Comparison of ENCODE assay signal across 15 mouse cellular contexts in the genomic region with DNA sequence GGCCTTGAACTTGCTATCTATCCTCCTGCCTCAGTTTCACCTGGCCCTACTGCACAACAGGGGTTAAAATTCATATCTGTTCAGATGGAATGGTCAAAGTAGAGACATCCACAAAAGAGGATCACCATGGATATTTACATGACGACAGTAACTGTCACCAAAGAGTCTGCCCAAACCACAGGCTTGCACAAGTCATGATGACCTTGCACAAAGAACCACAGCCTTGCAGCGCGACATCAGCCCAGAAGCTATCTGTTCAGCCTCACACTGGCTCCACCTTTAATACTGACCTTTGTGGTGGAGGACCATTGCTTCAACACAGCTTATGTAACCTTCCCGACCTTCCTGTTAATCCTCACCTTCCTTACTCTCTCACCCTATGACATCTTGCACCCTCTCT. TPM values are rescaled to one million over a fixed set of nuclear protein-coding genes. Genes with fewer than 3 reads are reported as not detected.
DNase-seq lines count a peak whose midpoint lies in the region; ATAC-seq and TF ChIP-seq lines count a peak whose summit lies in the region.
"Had no signal": no experiment of that assay in that cellular context is flagged by ENCODE, and none has a peak within 500 bp of the region (broad histone marks: within the 10 kb centered on the region; RNA-seq: fewer than 3 reads in every experiment).

No protein-coding gene starts in this region.

- TF ChIP-seq POLR2A in lung, adult 2 months (IDR thresholded peaks at IDR 0.05; ENCODE audit: borderline replicate concordance, extremely low read depth, low read depth, low read length) = no peak

- no peak for TF ChIP-seq CTCF in lung, adult 2 months (IDR thresholded peaks at IDR 0.05; ENCODE audit: insufficient read depth, low read length)

- 74% methylated on average over 4 of the region's 4 CpGs for WGBS in lung, adult 2 months

- no peak overlapping the region for H3K4me3 ChIP-seq in lung, adult 2 months (replicated peaks; ENCODE audit: extremely low read depth, low read depth, low read length)
- H3K4me3 ChIP-seq: left cerebral cortex, adult 2 months; stomach, embryonic 15.5 days had no signal

- H3K4me1 ChIP-seq in lung, adult 2 months (ENCODE audit: control insufficient read depth, insufficient read depth, low read length) = no peaks in the 10 kb centered on the region
- H3K4me1 ChIP-seq: stomach, embryonic 15.5 days had no signal

- no peak for ATAC-seq in inflammation-experienced regulatory T-cells, adult 6 months

- DNase-seq in lung, adult 18-20 months = peak; percentile 56 to 65
- DNase-seq in lung, adult 2 months = no peak
- peak; percentile 54 for DNase-seq in liver
- peak; percentile 76 for DNase-seq in lung, postnatal 36 days
- DNase-seq in skeletal muscle tissue, adult 2 months (ENCODE audit: low read depth, low spot score) = peak; percentile 22
- DNase-seq in kidney, adult 8-10 months = no peak
- DNase-seq in embryo, embryonic 10.5 days (ENCODE audit: low spot score) = no peak
- DNase-seq: cerebellum, adult 11-12 months; heart, postnatal 14 days; kidney, postnatal 14 days; right cerebral cortex, postnatal 25 days; thymus, postnatal 14 days had no signal

RNA-seq across cellular contexts. Expression of a gene that starts 17.7 kb away (rescaled TPM):
- polyA plus RNA-seq in lung, adult 2 months (2012; rRNA removed) = 2.5 and 5.0 TPM in 2 replicates
- polyA plus RNA-seq in inflammation-experienced regulatory T-cells, adult 6 months (2017; shearing (Covaris generic)) = under 1 TPM; 0.12 to 0.75 (median 0.27) TPM

RNA-seq across cellular contexts. Expression of a gene that starts 26.6 kb away (rescaled TPM):
- polyA plus RNA-seq in lung, adult 2 months (2012; rRNA removed) = 2.4 and 5.4 TPM in 2 replicates
- polyA plus RNA-seq in inflammation-experienced regulatory T-cells, adult 6 months (2017; shearing (Covaris generic)) = not detected

RNA-seq across cellular contexts. Expression of a gene that starts 56.6 kb away (rescaled TPM):
- 14.3 and 18.2 TPM in 2 replicates for polyA plus RNA-seq in lung, adult 2 months (2012; rRNA removed)
- not detected for polyA plus RNA-seq in inflammation-experienced regulatory T-cells, adult 6 months (2017; shearing (Covaris generic))

Comparison
In these comparisons a context has a peak if more than half of its experiments do, and no peak if none do; other contexts are left out.
1. DNase-seq: peak in lung, adult 18-20 months (2 of 2), liver (single experiment), lung, postnatal 36 days (single experiment) and skeletal muscle tissue, adult 2 months (single experiment); none in lung, adult 2 months (single experiment), kidney, adult 8-10 months (0 of 2) and embryo, embryonic 10.5 days (single experiment).
2. RNA of a gene that starts 56.6 kb away (polyA plus RNA-seq): 14.3 to 18.2 TPM in lung, adult 2 months; not detected in inflammation-experienced regulatory T-cells, adult 6 months; every median in the first group is over 10 times any median in the second.